Mouse (Mus musculus): ENCODE measurements around the gene Ndufs2. TPM values are rescaled to one million over a fixed set of nuclear protein-coding genes. Genes with fewer than 3 reads are reported as not detected.

Gene Ndufs2
- polyA plus RNA-seq, 1 experiment from 2014 or later: 217 TPM

DNA sequence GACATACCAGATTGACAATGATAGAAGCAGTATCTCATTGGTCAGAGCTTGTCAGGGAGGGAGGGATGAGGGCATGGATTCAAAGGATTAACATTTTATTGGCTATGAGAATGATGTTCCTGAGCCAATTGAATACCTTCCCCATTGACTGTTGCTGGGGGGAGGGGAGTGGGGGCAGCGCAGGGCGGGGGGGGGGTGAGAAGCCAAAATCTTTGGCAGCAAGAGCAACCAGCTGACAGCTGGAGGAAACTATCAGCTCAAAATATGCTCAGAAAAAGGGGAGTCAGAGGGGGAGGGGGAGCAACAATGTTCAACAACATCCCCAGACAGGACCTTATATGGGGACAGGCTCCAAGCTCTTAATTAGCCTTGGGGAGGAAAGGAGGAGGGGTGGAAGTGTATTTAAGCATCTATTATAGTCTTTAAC is 12.0 kb upstream of the Ndufs2 start:
- no peaks in the 10 kb centered on the region for H3K9me3 ChIP-seq
- ATAC-seq (ENCODE audit: insufficient number of reproducible peaks, low FRiP score, low TSS enrichment, low read depth): peak; percentile 80
- H3K27me3 ChIP-seq: no peaks in the 10 kb centered on the region
- 0% methylated on average over 2 of the region's 2 CpGs for whole genome bisulfite sequencing
- peaks cover 17% of the 10 kb centered on the region for H3K36me3 ChIP-seq
- no peak overlapping the region for H3K9ac ChIP-seq
- H3K4me3 ChIP-seq: peak overlapping the region; percentile 25
- H3K4me1 ChIP-seq: peaks cover 19% of the 10 kb centered on the region
- peak overlapping the region; percentile 47 for H3K4me2 ChIP-seq
- H3K27ac ChIP-seq: peak overlapping the region; percentile 91

DNA sequence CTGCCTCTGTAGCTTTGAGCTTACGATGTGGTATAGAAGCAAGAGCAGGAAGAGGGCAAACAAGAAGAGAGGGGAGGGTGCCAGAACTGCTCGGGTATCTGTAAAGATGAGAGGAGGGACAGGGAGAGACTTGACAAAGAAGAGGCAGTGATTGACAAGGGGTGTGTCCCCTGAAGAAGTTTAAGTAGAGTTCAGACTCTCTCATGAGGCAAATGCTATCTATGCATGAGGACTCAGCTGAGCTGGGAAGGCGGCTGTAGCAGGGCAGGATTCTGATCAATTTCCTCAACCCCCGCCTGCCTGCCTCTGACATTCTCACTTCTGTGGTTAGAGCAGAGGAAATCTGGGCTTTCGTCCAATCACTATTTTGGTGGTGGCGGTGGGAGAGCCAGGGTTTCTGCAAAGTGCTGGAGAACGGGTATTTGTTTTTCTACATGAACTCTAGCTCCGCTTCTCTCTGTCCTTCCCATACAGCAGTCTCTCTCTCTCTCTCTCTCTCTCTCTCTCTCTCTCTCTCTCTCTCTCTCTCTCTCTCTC is 11.5 kb upstream of the Ndufs2 start:
- peak overlapping the region; percentile 25 for H3K4me3 ChIP-seq
- no peaks in the 10 kb centered on the region for H3K27me3 ChIP-seq
- peaks cover 22% of the 10 kb centered on the region for H3K36me3 ChIP-seq
- H3K4me2 ChIP-seq: peak overlapping the region; percentile 47
- no peak overlapping the region for H3K9ac ChIP-seq
- peak; percentile 76 for ATAC-seq (ENCODE audit: insufficient number of reproducible peaks, low FRiP score, low TSS enrichment, low read depth)
- H3K9me3 ChIP-seq: no peaks in the 10 kb centered on the region
- 2% methylated on average over 8 of the region's 8 CpGs for WGBS
- peaks cover 19% of the 10 kb centered on the region for H3K4me1 ChIP-seq
- H3K27ac ChIP-seq: peak overlapping the region; percentile 91

DNA sequence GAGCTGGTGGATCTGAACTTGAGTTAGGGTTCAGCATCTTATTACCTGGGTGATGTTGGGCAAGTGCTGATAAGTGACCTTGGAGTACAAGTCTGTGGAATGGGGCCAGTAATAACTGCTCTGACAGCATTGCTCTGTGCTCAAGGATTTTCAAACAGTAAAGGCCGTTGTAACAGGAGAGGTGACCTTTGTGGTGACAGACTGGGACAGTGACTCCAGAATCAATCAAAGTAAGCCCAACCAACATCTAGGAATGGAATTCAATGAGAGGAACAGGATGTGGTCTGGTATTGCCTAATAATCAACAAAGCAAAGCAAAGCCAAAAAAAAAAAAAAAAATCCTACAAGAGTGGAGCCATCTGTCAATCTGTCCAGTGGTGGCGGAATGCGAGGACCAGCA is 9.1 kb upstream of the Ndufs2 start:
- Histone ChIP-seq H3K9ac (no peak overlapping the region), H3K27me3 (no peaks in the 10 kb centered on the region), H3K9me3 (no peaks in the 10 kb centered on the region), H3K36me3 (peaks cover 37% of the 10 kb centered on the region), H3K4me1 (peaks cover 19% of the 10 kb centered on the region), H3K4me2 (no peak overlapping the region), H3K4me3 (no peak overlapping the region), H3K27ac (no peak overlapping the region)
- no peak for ATAC-seq (ENCODE audit: insufficient number of reproducible peaks, low FRiP score, low TSS enrichment, low read depth)
- 80% methylated on average over 3 of the region's 3 CpGs for WGBS

DNA sequence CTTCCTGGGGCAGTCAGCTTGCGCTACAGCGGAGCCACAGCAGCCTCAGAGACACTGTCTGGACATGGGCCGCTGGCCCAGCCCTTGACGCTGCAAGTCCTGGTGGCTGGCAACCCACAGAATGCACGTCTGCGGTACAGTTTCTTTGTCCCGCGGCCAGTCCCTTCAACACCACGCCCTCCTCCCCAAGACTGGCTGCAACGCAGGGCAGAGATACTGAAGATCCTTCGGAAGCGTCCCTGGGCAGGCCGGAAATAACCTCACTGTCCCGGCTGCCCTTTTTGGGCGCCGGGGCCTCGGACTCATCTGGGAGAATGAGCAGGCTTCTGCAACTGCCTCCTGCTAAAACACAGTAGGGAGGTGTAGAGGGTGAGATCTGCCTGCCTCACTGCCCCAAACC is 7.7 kb upstream of the Ndufs2 start:
- Histone ChIP-seq H3K4me2 (no peak overlapping the region), H3K36me3 (peaks cover 48% of the 10 kb centered on the region), H3K27me3 (no peaks in the 10 kb centered on the region), H3K9ac (no peak overlapping the region), H3K4me1 (peaks cover 18% of the 10 kb centered on the region), H3K27ac (no peak overlapping the region), H3K9me3 (no peaks in the 10 kb centered on the region), H3K4me3 (no peak overlapping the region)
- 83% methylated on average over 17 of the region's 17 CpGs for WGBS
- no peak for ATAC-seq (ENCODE audit: insufficient number of reproducible peaks, low FRiP score, low TSS enrichment, low read depth)

DNA sequence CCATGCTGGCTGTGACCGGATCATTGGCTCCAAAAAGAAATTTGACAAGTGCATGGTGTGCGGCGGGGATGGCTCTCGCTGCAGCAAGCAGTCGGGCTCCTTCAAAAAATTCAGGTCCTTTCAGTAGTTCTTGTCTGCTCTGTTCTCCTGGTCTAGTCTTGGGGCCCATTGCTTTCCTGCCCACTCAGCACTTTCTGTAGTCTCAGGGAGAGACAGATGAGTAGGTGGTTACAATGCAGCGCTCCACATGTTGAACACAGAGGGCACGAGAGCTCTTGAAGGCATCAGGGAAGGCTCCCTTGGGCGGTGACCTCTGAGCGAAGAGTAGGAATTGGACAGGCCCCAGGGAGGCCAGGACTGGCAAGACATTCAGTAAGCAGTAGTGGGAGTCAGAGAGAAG is 6.6 kb upstream of the Ndufs2 start:
- no peak overlapping the region for H3K4me3 ChIP-seq
- H3K9me3 ChIP-seq: no peaks in the 10 kb centered on the region
- 89% methylated on average over 9 of the region's 9 CpGs for WGBS
- ATAC-seq (ENCODE audit: insufficient number of reproducible peaks, low FRiP score, low TSS enrichment, low read depth): no peak
- H3K27me3 ChIP-seq: no peaks in the 10 kb centered on the region
- no peak overlapping the region for H3K27ac ChIP-seq
- H3K4me1 ChIP-seq: peaks cover 15% of the 10 kb centered on the region
- no peak overlapping the region for H3K4me2 ChIP-seq
- no peak overlapping the region for H3K9ac ChIP-seq
- H3K36me3 ChIP-seq: peaks cover 50% of the 10 kb centered on the region

DNA sequence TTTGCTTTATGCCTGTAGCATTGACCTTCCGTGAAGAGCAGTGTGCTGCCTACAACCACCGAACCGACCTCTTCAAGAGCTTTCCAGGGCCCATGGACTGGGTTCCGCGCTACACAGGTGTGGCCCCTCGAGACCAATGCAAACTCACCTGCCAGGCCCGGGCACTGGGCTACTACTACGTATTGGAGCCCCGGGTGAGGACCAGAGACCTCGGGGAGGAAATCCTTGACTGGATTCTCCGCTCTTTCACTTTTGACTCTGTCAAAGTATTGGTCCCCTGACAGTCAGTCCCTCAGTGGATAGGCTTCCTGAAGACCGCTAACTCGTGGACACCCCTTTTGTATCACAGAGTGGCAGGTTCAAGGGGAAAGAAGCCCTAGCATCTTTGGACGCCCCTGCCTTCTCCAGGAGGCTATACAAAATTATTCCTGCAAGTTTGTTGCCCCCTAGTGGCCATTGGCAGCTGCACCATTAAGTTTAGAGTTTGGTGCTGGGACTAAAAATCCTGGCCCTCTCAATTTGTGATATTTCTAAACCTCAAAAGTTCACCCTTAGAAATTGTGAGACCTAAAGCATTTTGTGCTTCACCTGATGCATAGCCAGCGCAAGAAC is 5.9 kb upstream of the Ndufs2 start:
- no peak for ATAC-seq (ENCODE audit: insufficient number of reproducible peaks, low FRiP score, low TSS enrichment, low read depth)
- Histone ChIP-seq H3K4me2 (no peak overlapping the region), H3K27ac (no peak overlapping the region), H3K4me3 (no peak overlapping the region), H3K9ac (no peak overlapping the region), H3K4me1 (peaks cover 15% of the 10 kb centered on the region), H3K36me3 (peaks cover 50% of the 10 kb centered on the region), H3K27me3 (no peaks in the 10 kb centered on the region), H3K9me3 (no peaks in the 10 kb centered on the region)
- 66% methylated on average over 15 of the region's 15 CpGs for WGBS

DNA sequence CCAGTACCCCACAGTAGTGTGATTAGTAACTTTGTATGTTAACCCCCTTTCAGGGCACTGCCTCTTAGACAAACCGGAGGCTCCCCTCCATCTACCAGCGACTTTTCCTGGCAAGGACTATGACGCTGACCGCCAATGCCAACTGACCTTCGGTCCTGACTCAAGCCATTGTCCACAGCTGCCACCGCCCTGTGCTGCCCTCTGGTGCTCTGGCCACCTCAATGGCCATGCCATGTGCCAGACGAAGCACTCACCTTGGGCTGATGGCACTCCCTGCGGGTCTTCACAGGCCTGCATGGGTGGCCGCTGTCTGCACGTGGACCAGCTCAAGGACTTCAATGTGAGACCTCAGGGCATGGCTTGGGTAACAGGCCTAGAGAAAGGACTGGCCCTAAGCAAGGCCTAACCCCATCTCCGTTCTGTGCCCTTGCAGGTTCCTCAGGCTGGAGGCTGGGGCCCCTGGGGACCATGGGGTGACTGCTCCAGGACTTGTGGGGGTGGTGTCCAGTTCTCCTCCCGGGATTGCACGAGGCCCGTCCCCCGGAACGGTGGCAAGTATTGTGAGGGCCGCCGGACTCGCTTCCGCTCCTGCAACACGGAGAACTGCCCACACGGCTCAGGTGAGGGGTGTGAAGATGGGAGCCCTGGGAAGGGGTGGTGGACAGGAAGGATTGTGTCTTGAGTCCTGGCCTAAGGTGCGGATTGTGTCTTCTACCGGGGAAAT is 5.1 kb upstream of the Ndufs2 start:
- Histone ChIP-seq H3K36me3 (peaks cover 50% of the 10 kb centered on the region), H3K27ac (no peak overlapping the region), H3K27me3 (no peaks in the 10 kb centered on the region), H3K4me3 (no peak overlapping the region), H3K9ac (no peak overlapping the region), H3K9me3 (no peaks in the 10 kb centered on the region), H3K4me1 (peaks cover 21% of the 10 kb centered on the region), H3K4me2 (no peak overlapping the region)
- WGBS: 89% methylated on average over 24 of the region's 24 CpGs
- no peak for ATAC-seq (ENCODE audit: insufficient number of reproducible peaks, low FRiP score, low TSS enrichment, low read depth)

DNA sequence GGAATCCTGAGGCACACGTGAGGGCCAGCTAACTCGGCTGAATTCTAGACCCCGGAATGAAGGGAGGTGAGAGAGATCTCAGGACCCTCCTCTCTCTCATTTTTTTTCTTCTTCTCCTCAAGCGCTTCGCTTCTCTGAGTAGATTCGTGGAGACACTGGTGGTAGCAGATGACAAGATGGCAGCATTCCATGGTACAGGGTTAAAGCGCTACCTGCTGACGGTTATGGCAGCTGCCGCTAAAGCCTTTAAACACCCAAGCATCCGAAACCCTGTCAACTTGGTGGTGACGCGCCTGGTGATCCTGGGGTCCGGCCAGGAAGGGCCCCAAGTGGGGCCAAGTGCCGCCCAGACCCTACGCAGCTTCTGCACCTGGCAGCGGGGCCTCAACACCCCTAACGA is 1.2 kb upstream of the Ndufs2 start:
- Histone ChIP-seq H3K27me3 (no peaks in the 10 kb centered on the region), H3K27ac (peak overlapping the region; percentile 91), H3K9me3 (no peaks in the 10 kb centered on the region), H3K36me3 (peaks cover 26% of the 10 kb centered on the region), H3K4me1 (peaks cover 58% of the 10 kb centered on the region), H3K4me3 (peak overlapping the region; percentile 41), H3K9ac (peak overlapping the region; percentile 23), H3K4me2 (peak overlapping the region; percentile 58)
- no peak for ATAC-seq (ENCODE audit: insufficient number of reproducible peaks, low FRiP score, low TSS enrichment, low read depth)
- WGBS: 35% methylated on average over 17 of the region's 17 CpGs

DNA sequence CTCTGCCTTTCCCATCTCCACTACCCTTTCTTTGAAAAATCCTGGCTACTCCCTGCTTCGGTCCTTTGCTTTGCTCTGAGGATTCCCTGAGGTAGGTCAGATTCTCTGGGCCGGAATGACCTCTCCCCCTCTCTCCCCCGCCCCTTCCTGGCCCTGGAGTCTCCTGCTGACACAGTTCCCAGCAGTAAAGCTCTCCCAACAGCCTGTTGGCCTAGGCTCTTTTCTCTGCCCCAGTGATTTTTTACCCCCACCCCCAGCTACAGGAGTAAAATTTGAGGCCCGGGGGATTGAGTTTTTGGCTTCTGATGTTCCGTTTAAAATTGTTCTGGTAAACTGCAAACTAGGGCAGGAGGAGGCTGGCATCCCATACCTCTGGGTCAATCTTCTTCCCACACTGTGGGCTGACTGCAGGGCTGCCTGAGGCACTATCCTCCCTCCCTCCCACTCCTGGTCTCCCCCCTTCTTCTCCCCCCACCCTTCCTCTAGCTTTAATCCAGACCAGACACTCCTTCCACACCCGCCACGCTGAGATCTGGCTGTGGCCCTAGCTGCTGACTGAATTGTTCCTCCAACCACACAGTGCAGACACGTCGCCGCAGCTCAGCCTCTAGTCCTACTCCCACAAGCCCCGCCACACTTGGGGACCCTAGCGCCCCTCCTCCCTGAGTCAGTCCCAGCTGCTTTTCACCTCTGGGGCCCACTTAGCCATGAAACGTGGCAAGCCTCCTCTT is 571 bp upstream of the Ndufs2 start:
- Histone ChIP-seq H3K4me2 (peak overlapping the region; percentile 58), H3K27ac (peak overlapping the region; percentile 91), H3K4me3 (peak overlapping the region; percentile 41), H3K27me3 (no peaks in the 10 kb centered on the region), H3K9me3 (no peaks in the 10 kb centered on the region), H3K36me3 (peaks cover 25% of the 10 kb centered on the region), H3K9ac (peak overlapping the region; percentile 29), H3K4me1 (peaks cover 60% of the 10 kb centered on the region)
- 4% methylated on average over 13 of the region's 13 CpGs for WGBS
- ATAC-seq (ENCODE audit: insufficient number of reproducible peaks, low FRiP score, low TSS enrichment, low read depth): peak; percentile 69

DNA sequence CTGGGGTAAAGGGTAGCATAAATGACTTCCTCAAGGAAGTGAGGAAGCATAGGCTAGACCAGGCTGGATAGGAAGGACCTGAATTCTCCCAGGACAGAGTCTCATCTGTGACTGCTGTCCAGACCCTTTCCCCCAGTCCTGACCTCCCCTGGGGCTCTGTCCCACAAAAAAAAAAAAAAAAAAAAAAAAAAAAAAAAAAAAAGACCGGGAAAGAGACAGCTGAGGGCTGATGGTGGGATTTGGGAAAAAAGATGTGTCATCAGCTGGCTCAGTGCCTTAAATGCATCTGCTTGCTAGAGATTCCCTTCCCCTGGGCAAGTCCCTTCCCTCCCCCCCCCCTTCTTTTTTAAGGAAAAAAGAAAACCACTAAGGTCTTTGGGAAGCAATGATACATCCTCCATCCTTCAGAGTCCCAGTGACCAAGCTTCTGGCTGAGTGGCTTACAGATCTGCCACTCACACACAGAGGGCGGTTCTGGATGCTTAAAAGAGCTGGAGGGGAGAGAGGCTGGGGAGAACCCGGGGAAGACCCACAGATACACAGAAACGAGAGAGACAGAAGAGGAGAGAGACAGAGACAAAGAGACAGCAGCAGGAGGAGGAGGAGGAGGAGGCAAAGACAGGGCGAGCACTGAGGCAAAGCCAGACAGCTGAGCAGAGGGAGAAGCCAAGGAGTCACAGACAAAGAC is 1.1 kb downstream of the Ndufs2 start, which contains the start of gene Adamts4:
Gene Adamts4 (plus strand): TSS at position 509 of the 688 bp plus-strand sequence.
- 12% methylated on average over 5 of the region's 5 CpGs for WGBS
- H3K4me1 ChIP-seq: peaks cover 72% of the 10 kb centered on the region

DNA sequence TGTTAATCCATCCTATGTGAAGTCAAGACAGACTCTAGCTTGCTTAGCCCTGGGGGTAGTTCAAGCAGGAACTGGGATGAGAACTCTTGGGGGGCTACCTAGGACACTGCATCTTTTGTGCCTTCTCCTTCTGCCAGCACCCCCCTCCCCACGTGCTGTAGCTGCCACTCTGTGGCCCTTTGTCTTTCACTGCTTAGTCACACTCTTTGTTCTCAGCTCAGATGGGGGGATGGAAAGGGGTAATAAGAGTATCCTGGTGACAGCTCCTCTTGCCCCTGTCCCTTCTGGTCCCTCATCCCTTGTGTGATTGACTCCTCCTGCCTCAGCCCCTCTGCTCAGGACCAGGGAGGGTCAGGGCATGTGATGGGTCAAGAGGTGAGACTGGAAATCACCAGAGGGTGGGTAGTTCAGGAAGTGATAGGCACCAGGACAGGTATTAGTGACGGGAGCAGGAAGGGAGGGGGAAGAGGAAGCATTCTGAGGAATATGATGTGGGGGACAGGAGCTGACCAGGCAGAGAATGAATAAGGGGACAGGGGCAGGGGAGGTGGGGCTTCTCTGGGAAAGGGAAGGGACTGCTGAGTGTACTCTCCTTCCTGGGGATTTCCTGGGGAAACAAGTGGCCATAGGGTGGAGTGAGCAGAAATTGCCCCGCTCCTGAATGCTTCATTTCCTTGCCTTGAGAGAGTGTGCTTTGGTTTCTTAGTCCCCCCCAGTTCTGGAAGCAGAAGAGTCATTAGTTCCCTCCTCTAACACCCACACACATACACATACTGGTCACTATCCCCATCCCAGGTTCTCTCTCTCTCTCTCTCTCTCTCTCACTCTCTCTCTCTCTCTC is 2.6 kb downstream of the Ndufs2 start:
- no peak overlapping the region for H3K4me3 ChIP-seq
- H3K27ac ChIP-seq: peak overlapping the region; percentile 94
- ATAC-seq (ENCODE audit: insufficient number of reproducible peaks, low FRiP score, low TSS enrichment, low read depth): no peak
- no peaks in the 10 kb centered on the region for H3K27me3 ChIP-seq
- no peak overlapping the region for H3K9ac ChIP-seq
- H3K9me3 ChIP-seq: no peaks in the 10 kb centered on the region
- H3K4me1 ChIP-seq: peaks cover 73% of the 10 kb centered on the region
- no peak overlapping the region for H3K4me2 ChIP-seq
- 55% methylated on average over 3 of the region's 3 CpGs for WGBS
- peaks cover 11% of the 10 kb centered on the region for H3K36me3 ChIP-seq

More for the DNA sequence above, 1.1 kb downstream of the Ndufs2 start, which contains the start of gene Adamts4:
- H3K9ac ChIP-seq: peak within 1 kb of the TSS; percentile 29
- peak within 1 kb of the TSS; percentile 91 for H3K27ac ChIP-seq
- ATAC-seq (ENCODE audit: insufficient number of reproducible peaks, low FRiP score, low TSS enrichment, low read depth): no peak
- H3K9me3 ChIP-seq: no peaks in the 10 kb centered on the region
- peaks cover 18% of the 10 kb centered on the region for H3K36me3 ChIP-seq
- H3K27me3 ChIP-seq: no peaks in the 10 kb centered on the region
- peak within 1 kb of the TSS; percentile 58 for H3K4me2 ChIP-seq
- H3K4me3 ChIP-seq: peak within 1 kb of the TSS; percentile 41

All from limb, embryonic 15.5 days (tissue).